Mouse (Mus musculus) forebrain, embryonic 16.5 days (tissue): ENCODE results near the gene Troap. TPM values are rescaled to one million over a fixed set of nuclear protein-coding genes. Genes with fewer than 3 reads are reported as not detected.

Experiments used
- ATAC-seq: fragments of 200-750 bp; cut with Nextera tagmentation; 2 replicates; pipeline ENCODE4 v1.8.0; 2017; ENCODE audit warnings: mild to moderate bottlenecking, moderate library complexity
- H3K27ac ChIP-seq: fragments of 300-500 bp; sonication (generic); 2 replicates; pipeline ENCODE4 v1.5.1; 2014; ENCODE audit warnings: low read length, control low read depth
- H3K27me3 ChIP-seq: fragments of 300-500 bp; sonication (generic); replicated peaks from 2 replicates; pipeline ENCODE4 v1.6.1; 2014; ENCODE audit warnings: low read length; ENCODE audit not compliant: control insufficient read depth, insufficient read depth
- H3K36me3 ChIP-seq: fragments of 300-500 bp; sonication (generic); 2 replicates; pipeline ENCODE4 v1.6.1; 2014; ENCODE audit not compliant: control insufficient read depth, insufficient read depth
- H3K4me1 ChIP-seq: fragments of 300-500 bp; sonication (generic); replicated peaks from 2 replicates; pipeline ENCODE4 v1.6.1; 2014; ENCODE audit warnings: low read length; ENCODE audit not compliant: control insufficient read depth, insufficient read depth
- H3K4me2 ChIP-seq: fragments of 300-500 bp; sonication (generic); 2 replicates; pipeline ENCODE4 v1.6.1; 2014; ENCODE audit warnings: mild to moderate bottlenecking, low read length, control low read depth
- H3K4me3 ChIP-seq: fragments of 300-500 bp; sonication (generic); replicated peaks from 2 replicates; pipeline ENCODE4 v1.5.1; 2014; ENCODE audit warnings: mild to moderate bottlenecking, low read length, control low read depth
- H3K9ac ChIP-seq: fragments of 300-500 bp; sonication (generic); replicated peaks from 2 replicates; pipeline ENCODE4 v1.6.1; 2014; ENCODE audit warnings: low read depth, low read length, control low read depth
- H3K9me3 ChIP-seq: fragments of 300-500 bp; sonication (generic); 2 replicates; pipeline ENCODE4 v1.6.1; 2016; ENCODE audit warnings: low read length; ENCODE audit not compliant: control insufficient read depth
- WGBS: fragments of 180-500 bp; shearing (Covaris S2); extraction: QIAGEN DNeasy Blood & Tissue Kit; methylation state at CpG from one replicate; pipeline ENCODE4 v1.1.7; 2014; 5-methylcytosine and 5-hydroxymethylcytosine counted together
- microRNA-seq: library from miRNA; unstranded; fragments of <30 nt; microRNA quantifications from one replicate; pipeline ENCODE4, GENCODE M21; 2017
- polyA plus RNA-seq: library from polyadenylated mRNA; unstranded; fragments of >200 nt; fragmentation: Nextera tagmentation; extraction: Ambion mirVana; gene quantifications from 2 replicates; pipeline ENCODE4 v1.2.1, GENCODE M21; 2015

Gene Troap
- polyA plus RNA-seq, 1 experiment from 2014 or later, result 15.9 TPM

DNA sequence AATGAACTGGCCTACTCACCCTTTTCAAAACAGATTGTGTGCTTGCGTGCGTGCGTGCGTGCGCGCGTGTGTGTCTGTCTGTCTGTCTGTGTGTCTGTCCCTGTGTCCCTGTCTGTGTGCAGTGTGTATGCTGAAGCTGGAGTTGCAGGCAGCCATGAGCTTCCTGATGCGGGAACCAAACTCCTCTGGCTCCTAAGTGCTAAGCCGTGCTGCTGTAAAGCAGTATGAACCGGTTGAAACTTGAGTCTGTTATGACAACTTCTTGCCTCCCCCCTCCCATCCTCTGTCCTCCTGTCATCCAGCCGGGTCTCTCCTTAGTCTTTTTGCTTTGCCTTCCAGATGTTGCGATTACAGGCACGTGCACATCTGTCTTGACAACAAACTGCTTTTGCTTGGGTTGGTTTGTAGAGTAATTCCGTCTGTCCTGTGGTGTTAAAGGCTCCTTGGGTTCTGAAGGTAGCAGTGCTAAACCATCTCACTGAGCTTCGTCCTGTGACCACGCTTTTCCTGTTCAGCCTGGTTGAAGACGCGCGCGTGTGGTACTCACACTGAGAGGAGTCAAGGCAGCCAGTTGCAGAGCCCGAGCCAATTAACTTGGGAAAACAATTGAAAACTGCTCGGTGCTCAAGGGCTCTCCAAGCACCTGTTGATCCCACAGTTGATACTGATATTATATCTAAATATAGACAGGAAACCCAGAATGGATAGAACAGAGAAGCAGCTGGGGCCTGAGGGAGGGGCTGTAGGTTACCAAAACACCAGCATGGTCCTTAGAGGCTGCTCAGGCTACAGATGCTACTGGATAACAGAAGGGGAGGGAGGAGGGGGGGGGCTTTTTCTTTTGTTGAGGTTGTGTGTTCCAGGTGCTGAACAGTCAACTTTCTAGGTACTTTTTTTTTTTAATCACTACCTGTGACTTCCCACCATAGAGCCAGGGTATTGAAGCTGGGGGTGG is 55.9 kb downstream of the Troap start:
- no peak for ATAC-seq
- H3K4me2 ChIP-seq, result no peak overlapping the region
- no peak overlapping the region for H3K9ac ChIP-seq
- no peak overlapping the region for H3K4me3 ChIP-seq
- no peaks in the 10 kb centered on the region for H3K27me3 ChIP-seq
- H3K27ac ChIP-seq, result no peak overlapping the region
- H3K36me3 ChIP-seq, result no peaks in the 10 kb centered on the region
- H3K9me3 ChIP-seq, result no peaks in the 10 kb centered on the region
- 59% methylated on average over 22 of the region's 22 CpGs for WGBS
- peaks cover 41% of the 10 kb centered on the region for H3K4me1 ChIP-seq

Small RNA genes lying within 50 kb of the gene (microRNA-seq; reads per million reads assigned to microRNA genes)
- 0.83 reads per million for gene Mir6960

Other genes with a start within 250 kb of the Troap start
- gene Prkag1, start 243.1 kb upstream of the Troap start, polyA plus RNA-seq, result 79.5 and 89.2 TPM in 2 replicates
- 11.0 and 12.8 TPM in 2 replicates for gene Kmt2d, start 203.4 kb upstream of the Troap start, polyA plus RNA-seq
- 51.2 and 52.7 TPM in 2 replicates for gene Rhebl1, start 180.0 kb upstream of the Troap start, polyA plus RNA-seq
- gene Dhh, start 176.0 kb upstream of the Troap start, polyA plus RNA-seq, result 0.65 and 0.66 TPM in 2 replicates
- 43.0 and 54.9 TPM in 2 replicates for gene Lmbr1l, start 156.3 kb upstream of the Troap start, polyA plus RNA-seq
- 1,178 and 1,185 TPM in 2 replicates for gene Tuba1b, start 140.0 kb upstream of the Troap start, polyA plus RNA-seq
- not detected in 2 replicates for gene Gm49450, start 121.0 kb upstream of the Troap start, polyA plus RNA-seq
- gene Tuba1a, start 120.9 kb upstream of the Troap start, polyA plus RNA-seq, result 16,411 and 16,831 TPM in 2 replicates
- gene Tuba1c, start 44.7 kb upstream of the Troap start, polyA plus RNA-seq, result 42.1 and 48.9 TPM in 2 replicates
- 1.3 and 2.2 TPM in 2 replicates for gene Prph, start 19.4 kb upstream of the Troap start, polyA plus RNA-seq
- 0.71 TPM in 1 of 2 replicates, not detected in the other for gene C1ql4, start 13.2 kb downstream of the Troap start, polyA plus RNA-seq
- gene Dnajc22, start 18.6 kb downstream of the Troap start, polyA plus RNA-seq, result 0.27 and 0.51 TPM in 2 replicates
- gene Spats2, start 51.3 kb downstream of the Troap start, polyA plus RNA-seq, result 39.5 and 44.6 TPM in 2 replicates
- gene Kcnh3, start 150.3 kb downstream of the Troap start, polyA plus RNA-seq, result 4.5 and 5.6 TPM in 2 replicates
- gene Mcrs1, start 177.4 kb downstream of the Troap start, polyA plus RNA-seq, result 207 and 220 TPM in 2 replicates
- gene Prpf40b, start 220.5 kb downstream of the Troap start, polyA plus RNA-seq, result 111 and 129 TPM in 2 replicates
- gene Fam186b, start 221.3 kb downstream of the Troap start, polyA plus RNA-seq, result 0.42 and 0.50 TPM in 2 replicates